Mouse (Mus musculus) ovary, adult 18-20 months (tissue): ENCODE results near the gene Ltbp2.

Experiments
- DNase-seq: peaks from one replicate; pipeline ENCODE4 v3.0.0; 2022; ENCODE audit warnings: low spot score, mixed read lengths

The Ltbp2 gene

GRCm38 (mm10) chr12:84762532-84762931 is 113.8 kb downstream of the Ltbp2 start:
- DNase-seq: no peak

- no peak for DNase-seq
Measured at GRCm38 (mm10) chr12:84759063-84759462, 117.3 kb downstream of the Ltbp2 start.

GRCm38 (mm10) chr12:84756016-84756415 is 120.3 kb downstream of the Ltbp2 start:
- no peak for DNase-seq

GRCm38 (mm10) chr12:84755008-84755695 is 121.2 kb downstream of the Ltbp2 start:
- DNase-seq: no peak

- no peak for DNase-seq
Measured at GRCm38 (mm10) chr12:84752131-84752977, 124.0 kb downstream of the Ltbp2 start.

GRCm38 (mm10) chr12:84750661-84751060 is 125.7 kb downstream of the Ltbp2 start:
- no peak for DNase-seq

GRCm38 (mm10) chr12:84748134-84748533 is 128.2 kb downstream of the Ltbp2 start:
- DNase-seq: no peak

- no peak for DNase-seq
Measured at GRCm38 (mm10) chr12:84745700-84746099, 130.6 kb downstream of the Ltbp2 start.

- DNase-seq: no peak
Measured at GRCm38 (mm10) chr12:84743496-84743895, 132.8 kb downstream of the Ltbp2 start.

- no peak for DNase-seq
Measured at GRCm38 (mm10) chr12:84733366-84733765, 143.0 kb downstream of the Ltbp2 start.
